Mouse (Mus musculus): ENCODE results near the gene Nt5c3b. TPM values are rescaled to one million over a fixed set of nuclear protein-coding genes. Genes with fewer than 3 reads are reported as not detected.

The Nt5c3b gene
- polyA plus RNA-seq (2017; shearing (Covaris generic)), result 86.3 TPM

GRCm38 (mm10) chr11:100441797-100442196 lies at the start of gene Nt5c3b, which contains the start of gene Klhl10:
Nt5c3b (minus strand) TSS chr11:100441808.
Klhl10 (plus strand) TSS chr11:100441917.

GRCm38 (mm10) chr11:100472197-100472934 lies 30.8 kb upstream of the Nt5c3b start, which contains the start of gene Klhl11:
Klhl11 (minus strand) TSS chr11:100472741.

GRCm38 (mm10) chr11:100414914-100415822 lies 26.4 kb downstream of the Nt5c3b start, which contains the start of gene Fkbp10:
Fkbp10 (plus strand) TSS chr11:100415697.

GRCm38 (mm10) chr11:100414021-100414913 lies 27.3 kb downstream of the Nt5c3b start, which contains the start of gene P3h4:
P3h4 (minus strand) TSS chr11:100414836.

GRCm38 (mm10) chr11:100397600-100398389 lies 43.8 kb downstream of the Nt5c3b start, which contains the start of gene Jup:
Jup (minus strand) TSS chr11:100397763.

Other genes with a start within 250 kb of the Nt5c3b start
- not detected for gene Krt9, start 248.6 kb downstream of the Nt5c3b start, polyA plus RNA-seq (2017; shearing (Covaris generic))
- not detected for gene Krt14, start 234.3 kb downstream of the Nt5c3b start, polyA plus RNA-seq (2017; shearing (Covaris generic))
- not detected for gene Krt16, start 192.9 kb downstream of the Nt5c3b start, polyA plus RNA-seq (2017; shearing (Covaris generic))
- 0.24 TPM for gene Krt17, start 180.8 kb downstream of the Nt5c3b start, polyA plus RNA-seq (2017; shearing (Covaris generic))
- not detected for gene Krt42, start 171.9 kb downstream of the Nt5c3b start, polyA plus RNA-seq (2017; shearing (Covaris generic))
- 5,204 TPM for gene Eif1, start 121.9 kb downstream of the Nt5c3b start, polyA plus RNA-seq (2017; shearing (Covaris generic))
- gene Gast, start 107.4 kb downstream of the Nt5c3b start, polyA plus RNA-seq (2017; shearing (Covaris generic)), result not detected
- gene Hap1, start 85.7 kb downstream of the Nt5c3b start, polyA plus RNA-seq (2017; shearing (Covaris generic)), result 1.3 TPM
- 0.87 TPM for gene Jup, start 44.0 kb downstream of the Nt5c3b start, polyA plus RNA-seq (2017; shearing (Covaris generic))
- not detected for gene P3h4, start 27.0 kb downstream of the Nt5c3b start, polyA plus RNA-seq (2017; shearing (Covaris generic))
- gene Fkbp10, start 26.1 kb downstream of the Nt5c3b start, polyA plus RNA-seq (2017; shearing (Covaris generic)), result not detected
- gene Klhl10, start 109 bp upstream of the Nt5c3b start, polyA plus RNA-seq (2017; shearing (Covaris generic)), result 0.42 TPM
- 6.8 TPM for gene Klhl11, start 30.9 kb upstream of the Nt5c3b start, polyA plus RNA-seq (2017; shearing (Covaris generic))
- gene Acly, start 86.2 kb upstream of the Nt5c3b start, polyA plus RNA-seq (2017; shearing (Covaris generic)), result 187 TPM
- gene Ttc25, start 103.8 kb upstream of the Nt5c3b start, polyA plus RNA-seq (2017; shearing (Covaris generic)), result 0.14 TPM
- gene Cnp, start 133.1 kb upstream of the Nt5c3b start, polyA plus RNA-seq (2017; shearing (Covaris generic)), result 118 TPM
- 13.1 TPM for gene Nkiras2, start 177.4 kb upstream of the Nt5c3b start, polyA plus RNA-seq (2017; shearing (Covaris generic))
- 444 TPM for gene Dnajc7, start 178.4 kb upstream of the Nt5c3b start, polyA plus RNA-seq (2017; shearing (Covaris generic))

Data from effector memory CD4-positive, alpha-beta T cell, adult 5 months (primary cell).